Mouse (Mus musculus) lung, postnatal 0 days (tissue): Measurements from ENCODE around the gene Abcg1. TPM values are rescaled to one million over a fixed set of nuclear protein-coding genes. Genes with fewer than 3 reads are reported as not detected.

Experiments used
- ATAC-seq: fragments of 200-750 bp; cut with Nextera tagmentation; 2 replicates; pipeline ENCODE4 v1.8.0; 2017; ENCODE audit warnings: moderate library complexity
- DNase-seq: peaks from one replicate; pipeline ENCODE4 v3.0.0-alpha.2; 2016; ENCODE audit warnings: low spot score
- H3K27ac ChIP-seq: fragments of 300-500 bp; sonication (generic); 2 replicates; pipeline ENCODE4 v1.5.1; 2014; ENCODE audit warnings: antibody characterized with exemption, mild to moderate bottlenecking, low read length, mixed read lengths
- H3K27me3 ChIP-seq: fragments of 300-500 bp; sonication (generic); replicated peaks from 2 replicates; pipeline ENCODE4 v1.6.1; 2014; ENCODE audit warnings: low read length, mixed read lengths; ENCODE audit not compliant: insufficient read depth
- H3K36me3 ChIP-seq: fragments of 300-500 bp; sonication (generic); 2 replicates; pipeline ENCODE4 v1.6.1; 2014; ENCODE audit warnings: low read length, mixed read lengths; ENCODE audit not compliant: insufficient read depth
- H3K4me1 ChIP-seq: fragments of 300-500 bp; sonication (generic); 2 replicates; pipeline ENCODE4 v1.6.1; 2014; ENCODE audit warnings: antibody characterized with exemption, low read depth, low read length, mixed read lengths; ENCODE audit not compliant: insufficient read depth
- H3K4me2 ChIP-seq: fragments of 300-500 bp; sonication (generic); replicated peaks from 2 replicates; pipeline ENCODE4 v1.6.1; 2014; ENCODE audit warnings: low read depth, mild to moderate bottlenecking, low read length, moderate library complexity, mixed read lengths
- H3K4me3 ChIP-seq: fragments of 300-500 bp; sonication (generic); 2 replicates; pipeline ENCODE4 v1.5.1; 2014; ENCODE audit warnings: low read depth, low read length
- H3K9ac ChIP-seq: fragments of 300-500 bp; sonication (generic); replicated peaks from 2 replicates; pipeline ENCODE4 v1.6.1; 2014; ENCODE audit warnings: low read depth, mild to moderate bottlenecking
- H3K9me3 ChIP-seq: fragments of 300-500 bp; sonication (generic); 2 replicates; pipeline ENCODE4 v1.6.1; 2016; ENCODE audit warnings: low read length, mixed read lengths
- CTCF ChIP-seq: IDR thresholded peaks from 2 replicates; pipeline ENCODE4 v1.5.1; 2016; ENCODE audit warnings: antibody characterized with exemption, mild to moderate bottlenecking
- EP300 ChIP-seq: IDR thresholded peaks from 2 replicates; pipeline ENCODE4 v1.6.1; 2016; ENCODE audit warnings: antibody characterized with exemption, mild to moderate bottlenecking, control low read depth
- WGBS: fragments of 180-500 bp; shearing (Covaris S2); extraction: QIAGEN DNeasy Blood & Tissue Kit; methylation state at CpG from one replicate; pipeline ENCODE4 v1.1.7; 2014; 5-methylcytosine and 5-hydroxymethylcytosine counted together
- polyA plus RNA-seq: library from polyadenylated mRNA; unstranded; fragments of >200 nt; fragmentation: Nextera tagmentation; extraction: Ambion mirVana; gene quantifications from 2 replicates; pipeline ENCODE4 v1.2.1, GENCODE M21; 2015

Abcg1 gene
- polyA plus RNA-seq, 1 experiment from 2014 or later, result 26.9 TPM

DNA sequence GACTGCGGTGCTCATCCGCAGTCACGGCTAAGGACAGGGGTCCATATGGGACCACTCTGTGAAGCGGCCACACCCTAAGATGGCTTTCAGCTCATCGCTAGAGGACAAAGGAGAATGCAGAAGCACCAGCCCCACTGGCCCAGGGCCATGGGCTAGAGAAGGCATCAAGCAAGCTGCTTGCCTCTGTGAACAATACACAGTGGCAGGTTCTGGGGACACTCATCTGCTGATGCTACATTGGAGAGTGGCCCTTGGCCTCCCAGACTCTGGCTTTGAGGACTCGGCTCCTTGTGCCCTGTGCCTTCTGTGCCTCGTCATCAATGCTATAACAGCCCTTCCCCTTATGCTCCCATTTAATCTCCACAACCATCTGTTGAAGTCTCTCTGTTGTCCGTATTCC lies 36.2 kb upstream of the Abcg1 start:
- H3K27me3 ChIP-seq, result no peaks in the 10 kb centered on the region
- DNase-seq (no peak), ATAC-seq (no peak)
- H3K4me1 ChIP-seq, result peaks cover 6% of the 10 kb centered on the region; the same call in 1 of the 2 replicates
- H3K27ac ChIP-seq, result no peak overlapping the region
- H3K9me3 ChIP-seq, result no peaks in the 10 kb centered on the region
- TF ChIP-seq CTCF, result no peak
- no peak for TF ChIP-seq EP300
- H3K36me3 ChIP-seq, result no peaks in the 10 kb centered on the region
- WGBS, result 85% methylated on average over 8 of the region's 8 CpGs
- H3K4me3 ChIP-seq, result no peak overlapping the region
- no peak overlapping the region for H3K9ac ChIP-seq
- no peak overlapping the region for H3K4me2 ChIP-seq

DNA sequence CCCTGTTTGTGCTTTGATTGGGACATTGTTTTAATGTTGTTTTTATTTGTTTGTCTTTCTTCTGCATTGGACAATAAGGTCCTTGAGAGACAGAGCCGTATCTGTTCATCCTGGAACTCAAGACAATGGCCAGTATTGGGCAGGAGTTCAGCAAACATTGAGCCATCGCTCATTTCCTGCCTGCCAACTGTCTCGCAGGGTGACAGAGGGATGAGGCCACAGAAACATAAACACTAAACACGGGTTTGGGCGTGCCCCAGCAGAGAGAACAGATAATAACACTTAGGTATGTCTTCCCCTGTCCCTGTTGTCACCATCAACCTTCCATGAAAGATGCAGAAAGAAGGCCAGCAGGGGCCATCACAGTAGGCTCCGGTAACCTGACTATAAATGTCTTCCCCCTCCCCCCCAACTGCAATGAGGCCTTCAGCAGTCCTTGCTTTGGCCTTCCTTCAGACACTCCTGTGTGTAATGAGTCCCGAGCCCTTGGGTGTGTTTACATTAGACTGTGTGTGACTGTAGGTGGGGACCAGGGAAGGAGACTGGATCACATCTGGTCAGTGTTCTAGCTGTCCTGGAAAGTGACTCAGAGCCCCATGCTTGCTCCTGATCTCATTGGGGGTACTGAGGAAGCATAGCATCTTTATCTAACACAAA lies 33.2 kb upstream of the Abcg1 start:
- H3K4me1 ChIP-seq, result peaks cover 6% of the 10 kb centered on the region; the same call in 1 of the 2 replicates
- H3K4me2 ChIP-seq, result no peak overlapping the region
- H3K4me3 ChIP-seq, result no peak overlapping the region
- H3K27me3 ChIP-seq, result no peaks in the 10 kb centered on the region
- DNase-seq, result peak; percentile 53
- H3K36me3 ChIP-seq, result no peaks in the 10 kb centered on the region
- no peak for TF ChIP-seq CTCF
- TF ChIP-seq EP300, result peak; percentile 52
- no peak overlapping the region for H3K9ac ChIP-seq
- no peaks in the 10 kb centered on the region for H3K9me3 ChIP-seq
- 32% methylated on average over 7 of the region's 7 CpGs for WGBS
- ATAC-seq, result peak; percentile 75
- peak overlapping the region; percentile 63 for H3K27ac ChIP-seq

DNA sequence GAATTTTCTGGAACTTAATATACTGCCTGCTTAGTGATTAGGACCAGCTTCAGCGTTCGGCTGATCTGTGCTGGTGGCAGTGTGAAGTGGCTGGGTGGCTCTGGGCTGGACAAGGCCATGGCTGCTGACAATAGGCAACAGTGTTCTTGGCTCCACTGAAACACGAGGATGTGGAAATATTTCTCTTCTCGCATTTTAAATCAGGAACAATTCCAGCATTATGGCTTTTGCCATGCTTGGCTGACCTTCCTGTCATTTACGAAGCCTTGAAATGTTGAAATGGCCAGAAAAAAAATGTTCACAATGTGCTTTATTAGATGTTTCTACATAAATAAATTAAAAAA lies 32.7 kb upstream of the Abcg1 start:
- DNase-seq, result peak; percentile 85
- Histone ChIP-seq H3K27ac (peak overlapping the region; percentile 63), H3K36me3 (no peaks in the 10 kb centered on the region), H3K27me3 (no peaks in the 10 kb centered on the region), H3K4me3 (no peak overlapping the region), H3K4me1 (peaks cover 5% of the 10 kb centered on the region; the same call in 1 of the 2 replicates), H3K9ac (no peak overlapping the region), H3K9me3 (no peaks in the 10 kb centered on the region), H3K4me2 (no peak overlapping the region)
- 41% methylated on average over 5 of the region's 5 CpGs for WGBS
- TF ChIP-seq EP300, result no peak; the same call in 1 of the 2 replicates
- TF ChIP-seq CTCF, result no peak
- ATAC-seq, result peak; percentile 78

GRCm38 (mm10) chr17:31026986-31027385 lies 30.5 kb upstream of the Abcg1 start:
- no peaks in the 10 kb centered on the region for H3K9me3 ChIP-seq
- TF ChIP-seq CTCF (no peak), EP300 (no peak)
- no peaks in the 10 kb centered on the region for H3K27me3 ChIP-seq
- H3K4me1 ChIP-seq, result no peaks in the 10 kb centered on the region
- H3K9ac ChIP-seq, result no peak overlapping the region
- DNase-seq, result no peak
- 85% methylated on average over 6 of the region's 6 CpGs for WGBS
- no peak overlapping the region for H3K4me2 ChIP-seq
- H3K27ac ChIP-seq, result no peak overlapping the region
- H3K4me3 ChIP-seq, result no peak overlapping the region
- H3K36me3 ChIP-seq, result no peaks in the 10 kb centered on the region
- no peak for ATAC-seq

DNA sequence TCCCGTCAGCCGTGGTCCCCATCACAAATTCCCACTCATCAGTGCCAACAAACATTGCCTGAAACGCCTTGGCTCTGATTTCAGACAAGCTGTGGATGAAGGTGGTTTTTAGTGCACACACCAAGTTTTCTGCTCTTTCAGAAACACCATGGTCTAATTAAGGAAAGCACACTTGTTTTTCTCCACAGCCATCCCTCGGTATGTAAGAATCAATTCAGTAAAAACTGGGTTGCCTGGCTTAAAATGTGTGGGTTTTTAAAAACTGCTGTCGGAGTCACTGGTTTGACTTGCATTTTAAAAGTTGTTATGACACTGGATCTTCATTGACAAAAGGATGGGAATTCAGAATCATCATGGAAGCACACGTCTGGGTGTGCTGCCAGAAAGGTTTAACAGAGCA lies 29.8 kb upstream of the Abcg1 start:
- no peak overlapping the region for H3K9ac ChIP-seq
- H3K9me3 ChIP-seq, result no peaks in the 10 kb centered on the region
- TF ChIP-seq EP300 (no peak), CTCF (no peak)
- ATAC-seq (no peak), DNase-seq (no peak)
- WGBS, result 75% methylated on average over 6 of the region's 6 CpGs
- H3K4me3 ChIP-seq, result no peak overlapping the region
- H3K27me3 ChIP-seq, result no peaks in the 10 kb centered on the region
- no peak overlapping the region for H3K27ac ChIP-seq
- no peak overlapping the region for H3K4me2 ChIP-seq
- no peaks in the 10 kb centered on the region for H3K36me3 ChIP-seq
- H3K4me1 ChIP-seq, result no peaks in the 10 kb centered on the region

DNA sequence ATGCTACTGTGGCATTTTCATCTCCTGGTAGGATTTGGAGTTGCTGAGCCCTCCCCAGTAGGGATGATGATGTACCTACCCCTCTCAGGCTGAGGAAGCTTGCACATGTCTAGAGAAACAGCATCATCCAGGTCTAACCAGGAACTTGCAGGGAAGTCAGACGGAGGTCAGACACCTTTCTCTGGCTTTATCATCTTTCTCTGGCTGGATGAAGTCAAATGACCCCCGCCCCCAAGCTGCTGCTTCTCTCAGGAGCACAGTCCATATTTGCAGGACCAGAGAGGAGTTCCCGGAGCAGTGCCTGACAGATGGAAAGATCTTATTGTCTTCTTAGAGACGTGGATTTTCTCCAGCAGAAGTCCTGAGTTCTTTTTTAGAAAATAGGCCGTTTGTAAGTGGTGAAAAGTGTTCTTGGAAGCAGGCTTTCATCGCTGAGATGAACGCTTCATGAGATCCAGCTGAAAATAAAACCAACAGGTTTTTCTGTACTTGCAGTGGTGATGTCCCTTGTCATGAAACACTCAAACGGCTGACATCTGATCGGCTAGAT lies 28.6 kb upstream of the Abcg1 start:
- no peak overlapping the region for H3K9ac ChIP-seq
- 69% methylated on average over 9 of the region's 9 CpGs for WGBS
- no peaks in the 10 kb centered on the region for H3K36me3 ChIP-seq
- ATAC-seq (no peak), DNase-seq (no peak)
- no peak overlapping the region for H3K4me2 ChIP-seq
- no peak overlapping the region for H3K27ac ChIP-seq
- no peak for TF ChIP-seq CTCF
- no peak for TF ChIP-seq EP300
- no peaks in the 10 kb centered on the region for H3K9me3 ChIP-seq
- no peaks in the 10 kb centered on the region for H3K27me3 ChIP-seq
- no peak overlapping the region for H3K4me3 ChIP-seq
- H3K4me1 ChIP-seq, result no peaks in the 10 kb centered on the region
